Mouse (Mus musculus) Patski (cell line): ENCODE measurements around the gene Immp2l. TPM values are rescaled to one million over a fixed set of nuclear protein-coding genes. Genes with fewer than 3 reads are reported as not detected.

ENCODE experiments used
- ATAC-seq: fragments of 100-300 bp; one replicate; pipeline ENCODE4 v1.8.0; 2021
- CTCF ChIA-PET: fragments of 350-600 bp; sonication (Branson Sonifier 250); formaldehyde crosslinking; loops from one replicate; lab custom pipeline; 2022; ENCODE audit warnings: inconsistent platforms; lab: Charles Lee
- POLR2A ChIA-PET: fragments of 350-600 bp; sonication (Branson Sonifier 250); formaldehyde crosslinking; loops from one replicate; lab custom pipeline; 2022; ENCODE audit warnings: antibody characterized with exemption, inconsistent platforms; lab: Charles Lee
- DNase-seq: peaks from one replicate; pipeline ENCODE4 v3.0.0-alpha.2; 2011; ENCODE audit warnings: low read depth, low spot score
- H3K27me3 ChIP-seq: fragments of 371-371 bp; one replicate; pipeline ENCODE4 v1.5.1; 2021
- CTCF ChIP-seq: fragments of 100-300 bp; IDR thresholded peaks from one replicate; pipeline ENCODE4 v1.5.1; 2021
- in situ Hi-C: fragments of 300-500 bp; cut with MboI; formaldehyde crosslinking; loops from 3 replicates; pipeline ENCODE4 v1.11.1; 2018; ENCODE audit warnings: low pct_unique_long_range_greater_than_20kb, mixed read lengths
- polyA plus RNA-seq: library from polyadenylated mRNA; unstranded; gene quantifications from one replicate; pipeline ENCODE4 v1.2.3, GENCODE M21; 2021

Gene Immp2l
- polyA plus RNA-seq, 1 experiment from 2014 or later, result 21.6 TPM

- in situ Hi-C loops, result no loop called here
- H3K27me3 ChIP-seq, result no peaks in the 10 kb centered on the region
- POLR2A ChIA-PET, result no interaction called here
Measured at GRCm38 (mm10) chr12:41314811-41315461, 291.0 kb downstream of the Immp2l start.

GRCm38 (mm10) chr12:41315871-41316270 is 292.0 kb downstream of the Immp2l start:
- no peak for TF ChIP-seq CTCF
- no peaks in the 10 kb centered on the region for H3K27me3 ChIP-seq
- no peak for ATAC-seq
- CTCF ChIA-PET, result no interaction called here
- POLR2A ChIA-PET, result no interaction called here
- no peak for DNase-seq
- in situ Hi-C loops, result no loop called here

More at GRCm38 (mm10) chr12:41314811-41315461, 291.0 kb downstream of the Immp2l start:
- DNase-seq, result no peak
- no peak for ATAC-seq
- TF ChIP-seq CTCF, result no peak
- CTCF ChIA-PET, result no interaction called here

GRCm38 (mm10) chr12:41316426-41316825 is 292.5 kb downstream of the Immp2l start:
- CTCF ChIA-PET, result interaction anchor here (2.4 kb wide), 1 partner anchor 10 kb away, joined by 10 read pairs; no protein-coding TSS in a partner anchor
- in situ Hi-C loops, result no loop called here
- POLR2A ChIA-PET, result no interaction called here
- no peaks in the 10 kb centered on the region for H3K27me3 ChIP-seq
- DNase-seq (no peak), ATAC-seq (no peak)
- TF ChIP-seq CTCF, result no peak

DNA sequence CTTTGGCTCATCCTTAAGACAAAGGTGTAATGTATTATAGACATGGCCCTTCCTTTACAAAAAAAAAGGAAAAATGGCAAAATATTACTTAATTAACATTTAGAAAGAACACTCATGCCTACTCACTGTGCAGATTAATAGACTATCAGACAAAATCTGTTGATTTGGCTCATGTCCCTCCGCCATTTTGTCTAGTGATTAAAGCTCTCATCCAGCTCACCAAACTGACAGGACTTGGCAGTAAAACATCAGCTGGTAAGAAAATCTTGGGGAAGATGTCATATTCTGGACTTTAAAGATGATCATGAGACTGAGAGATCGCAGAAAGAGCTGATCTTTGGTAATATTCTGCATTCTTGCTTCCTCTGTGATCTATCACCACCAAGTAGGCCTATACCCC is 293.5 kb downstream of the Immp2l start:
- DNase-seq (no peak), ATAC-seq (no peak)
- CTCF ChIA-PET, result interaction anchor here (2.4 kb wide), 1 partner anchor 9 kb away, joined by 10 read pairs; no protein-coding TSS in a partner anchor
- no peak for TF ChIP-seq CTCF
- POLR2A ChIA-PET, result no interaction called here
- no peaks in the 10 kb centered on the region for H3K27me3 ChIP-seq
- in situ Hi-C loops, result no loop called here

- in situ Hi-C loops, result no loop called here
- no peak for TF ChIP-seq CTCF
- ATAC-seq, result no peak
- CTCF ChIA-PET, result no interaction called here
- POLR2A ChIA-PET, result no interaction called here
- no peaks in the 10 kb centered on the region for H3K27me3 ChIP-seq
- no peak for DNase-seq
Measured at GRCm38 (mm10) chr12:41322018-41322417, 298.1 kb downstream of the Immp2l start.

DNA sequence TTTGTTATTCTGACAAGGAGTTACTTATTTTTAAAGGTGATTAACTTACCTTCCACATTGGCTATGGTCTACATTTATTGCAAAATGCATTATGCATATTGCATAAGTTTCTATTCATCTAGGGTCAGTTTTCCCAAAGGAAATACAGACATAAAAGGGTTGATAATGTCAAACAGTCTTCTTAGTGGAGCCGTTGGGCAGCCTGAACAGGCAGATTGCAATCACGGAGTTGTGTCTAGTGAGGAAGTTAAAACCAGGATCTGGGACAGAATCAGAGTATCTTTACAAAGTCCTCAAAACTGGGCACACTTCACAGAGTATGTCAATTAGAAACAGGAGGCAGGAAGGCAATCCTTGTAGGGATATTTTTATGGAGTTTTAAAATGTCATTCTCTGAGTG is 300.5 kb downstream of the Immp2l start:
- no peak for ATAC-seq
- POLR2A ChIA-PET, result no interaction called here
- CTCF ChIA-PET, result no interaction called here
- no peak for TF ChIP-seq CTCF
- no peaks in the 10 kb centered on the region for H3K27me3 ChIP-seq
- no peak for DNase-seq
- in situ Hi-C loops, result no loop called here

DNA sequence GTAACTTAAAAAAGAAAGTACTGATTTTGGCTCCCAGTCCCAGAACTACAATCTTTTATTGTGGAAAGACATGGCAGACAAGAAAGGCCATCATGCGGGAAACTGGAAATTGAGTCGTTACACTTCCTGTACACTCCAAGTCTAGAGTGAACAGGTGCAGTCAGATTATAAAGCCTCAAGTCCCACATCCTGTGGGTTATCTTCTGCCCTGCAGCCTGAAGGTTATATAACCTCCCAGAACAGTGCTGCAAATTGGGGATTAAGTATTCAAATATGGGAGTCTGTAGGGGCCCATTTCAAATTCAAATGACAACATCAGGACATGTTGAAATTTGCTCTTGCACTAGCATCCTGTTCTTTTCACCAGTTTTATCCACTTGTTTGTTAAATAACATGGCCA is 301.9 kb downstream of the Immp2l start:
- no peak for TF ChIP-seq CTCF
- in situ Hi-C loops, result no loop called here
- ChIA-PET POLR2A (no interaction called here), CTCF (interaction anchor here (1.9 kb wide), 1 partner anchor 8 kb away, joined by 10 read pairs; no protein-coding TSS in a partner anchor)
- no peak for ATAC-seq
- DNase-seq, result no peak
- H3K27me3 ChIP-seq, result no peaks in the 10 kb centered on the region

DNA sequence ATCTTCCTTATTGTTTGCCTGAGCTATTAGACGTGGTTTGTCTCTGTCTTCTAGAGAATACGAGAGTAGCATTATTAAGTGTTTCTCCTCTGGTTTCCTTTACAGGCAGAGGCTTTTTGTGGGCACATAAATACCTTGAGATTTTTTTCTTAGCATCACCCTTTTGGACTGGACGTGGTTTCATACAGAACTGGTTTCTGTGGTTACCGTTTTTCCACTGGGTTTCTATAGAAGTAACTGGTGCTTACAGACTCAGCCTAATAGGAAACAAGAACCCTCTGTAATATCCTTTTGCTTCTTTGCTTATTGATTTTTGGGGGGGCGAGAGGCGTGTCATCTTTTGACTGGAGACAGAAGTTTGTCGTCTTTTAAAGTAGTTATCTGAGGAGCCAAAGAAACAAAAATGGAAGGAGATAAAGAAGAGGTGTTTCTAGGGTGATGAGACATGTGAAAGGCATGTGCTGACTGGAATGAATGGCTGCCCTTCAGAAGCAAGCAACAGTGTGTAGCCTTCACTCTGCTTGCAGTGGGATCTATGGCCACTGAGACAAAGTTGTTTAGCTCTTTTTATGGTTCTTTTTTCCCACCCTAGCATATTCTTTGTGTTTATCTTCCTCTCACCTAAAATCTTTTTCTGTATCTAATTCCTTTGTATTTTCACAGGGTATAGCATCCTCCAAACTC is 307.2 kb downstream of the Immp2l start:
- in situ Hi-C loops, result no loop called here
- H3K27me3 ChIP-seq, result no peaks in the 10 kb centered on the region
- TF ChIP-seq CTCF, result no peak
- ATAC-seq, result peak; percentile 95
- POLR2A ChIA-PET, result no interaction called here
- CTCF ChIA-PET, result no interaction called here
- DNase-seq, result no peak

- TF ChIP-seq CTCF, result no peak
- ChIA-PET POLR2A (no interaction called here), CTCF (no interaction called here)
- DNase-seq (no peak), ATAC-seq (no peak)
- no peaks in the 10 kb centered on the region for H3K27me3 ChIP-seq
- in situ Hi-C loops, result no loop called here
Measured at GRCm38 (mm10) chr12:41345621-41346020, 321.7 kb downstream of the Immp2l start.

- POLR2A ChIA-PET, result no interaction called here
- TF ChIP-seq CTCF, result no peak
- in situ Hi-C loops, result no loop called here
- CTCF ChIA-PET, result no interaction called here
- no peak for DNase-seq
- H3K27me3 ChIP-seq, result no peaks in the 10 kb centered on the region
- ATAC-seq, result no peak
Measured at GRCm38 (mm10) chr12:41347494-41347893, 323.6 kb downstream of the Immp2l start.

GRCm38 (mm10) chr12:41349386-41349785 is 325.5 kb downstream of the Immp2l start:
- DNase-seq (no peak), ATAC-seq (no peak)
- no peak for TF ChIP-seq CTCF
- in situ Hi-C loops, result no loop called here
- POLR2A ChIA-PET, result interaction anchor here (0.7 to 1.4 kb wide), 2 partner anchors 133 to 279 kb away, joined by 3 to 5 read pairs; no protein-coding TSS in a partner anchor
- H3K27me3 ChIP-seq, result no peaks in the 10 kb centered on the region
- CTCF ChIA-PET, result no interaction called here
